Mouse (Mus musculus) neural tube, embryonic 12.5 days (tissue): ENCODE data around the gene Neb. TPM values are rescaled to one million over a fixed set of nuclear protein-coding genes. Genes with fewer than 3 reads are reported as not detected.

Source experiments
- ATAC-seq: fragments of 200-750 bp; cut with Nextera tagmentation; 2 replicates; pipeline ENCODE4 v1.8.0; 2017; ENCODE audit warnings: low read depth, mild to moderate bottlenecking, moderate TSS enrichment, moderate library complexity; ENCODE audit not compliant: low FRiP score
- H3K27ac ChIP-seq: fragments of 300-500 bp; sonication (generic); 2 replicates; pipeline ENCODE4 v1.5.1; 2016
- H3K27me3 ChIP-seq: fragments of 300-500 bp; sonication (generic); replicated peaks from 2 replicates; pipeline ENCODE4 v1.6.1; 2016; ENCODE audit warnings: mild to moderate bottlenecking
- H3K36me3 ChIP-seq: fragments of 300-500 bp; sonication (generic); 2 replicates; pipeline ENCODE4 v1.6.1; 2016; ENCODE audit warnings: mild to moderate bottlenecking
- H3K4me1 ChIP-seq: fragments of 300-500 bp; sonication (generic); 2 replicates; pipeline ENCODE4 v1.6.1; 2016
- H3K4me2 ChIP-seq: fragments of 300-500 bp; sonication (generic); replicated peaks from 2 replicates; pipeline ENCODE4 v1.6.1; 2016; ENCODE audit warnings: mild to moderate bottlenecking
- H3K4me3 ChIP-seq: fragments of 300-500 bp; sonication (generic); 2 replicates; pipeline ENCODE4 v1.5.1; 2016
- H3K9ac ChIP-seq: fragments of 300-500 bp; sonication (generic); 2 replicates; pipeline ENCODE4 v1.6.1; 2016; ENCODE audit warnings: mild to moderate bottlenecking
- H3K9me3 ChIP-seq: fragments of 300-500 bp; sonication (generic); 2 replicates; pipeline ENCODE4 v1.6.1; 2016; ENCODE audit warnings: mild to moderate bottlenecking
- WGBS: fragments of 180-500 bp; shearing (Covaris S2); methylation state at CpG from one replicate; pipeline ENCODE4 v1.1.7; 2016; 5-methylcytosine and 5-hydroxymethylcytosine counted together
- polyA plus RNA-seq: library from polyadenylated mRNA; unstranded; fragments of >200 nt; fragmentation: Nextera tagmentation; extraction: Ambion mirVana; gene quantifications from 2 replicates; pipeline ENCODE4 v1.2.1, GENCODE M21; 2016

Gene Neb
- polyA plus RNA-seq, 1 experiment from 2014 or later, result 11.2 TPM

DNA sequence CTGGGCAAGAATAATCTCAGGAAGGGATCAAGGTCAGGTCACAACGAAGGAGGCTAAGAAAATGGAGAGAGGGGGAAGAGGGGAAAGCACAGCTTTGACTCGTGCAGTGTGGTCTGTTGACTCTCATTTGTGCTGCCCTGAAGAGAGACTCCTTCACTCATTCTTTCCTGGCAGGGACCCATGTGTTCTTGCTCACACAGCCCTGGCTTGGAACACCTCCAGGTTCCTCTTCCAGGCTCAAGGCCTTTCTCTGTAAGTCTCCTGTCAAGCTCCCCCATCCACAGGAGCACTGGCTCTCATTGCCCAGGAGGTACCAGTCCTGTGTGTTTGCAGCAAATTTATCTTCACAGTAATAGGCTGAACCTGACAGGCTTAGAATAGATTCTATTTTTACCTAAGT lies 7.2 kb downstream of the Neb start:
- Histone ChIP-seq H3K27ac (no peak overlapping the region), H3K9me3 (no peaks in the 10 kb centered on the region), H3K4me1 (no peaks in the 10 kb centered on the region), H3K4me2 (no peak overlapping the region), H3K27me3 (no peaks in the 10 kb centered on the region), H3K36me3 (no peaks in the 10 kb centered on the region), H3K4me3 (no peak overlapping the region), H3K9ac (no peak overlapping the region)
- no peak for ATAC-seq
- WGBS, result 79% methylated on average over 2 of the region's 2 CpGs

- H3K27ac ChIP-seq, result no peak overlapping the region
- 89% methylated on average over 6 of the region's 6 CpGs for WGBS
Observed at GRCm38 (mm10) chr2:52369622-52370021, 8.7 kb downstream of the Neb start.

DNA sequence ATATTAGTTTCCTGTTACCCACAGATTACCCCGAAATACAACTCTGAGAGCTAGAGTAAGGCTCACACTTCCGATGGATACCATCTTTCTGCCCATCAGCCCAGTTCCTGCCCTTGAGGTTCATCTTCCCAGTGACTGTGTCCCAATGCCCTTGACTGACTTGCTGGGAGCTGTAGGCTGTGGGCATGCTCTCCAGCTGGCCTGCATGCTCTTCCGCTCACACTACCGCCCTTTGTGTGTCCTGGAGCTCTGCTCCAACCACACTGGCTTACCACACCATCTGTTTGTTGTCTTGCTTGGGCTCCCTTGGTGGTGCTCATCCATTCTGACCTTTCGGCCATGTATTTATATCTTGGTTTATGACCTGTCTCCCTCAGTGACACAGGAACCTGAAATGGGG lies 10.6 kb downstream of the Neb start:
- Histone ChIP-seq H3K4me1 (no peaks in the 10 kb centered on the region), H3K4me3 (no peak overlapping the region), H3K36me3 (no peaks in the 10 kb centered on the region), H3K27me3 (no peaks in the 10 kb centered on the region), H3K4me2 (no peak overlapping the region), H3K27ac (no peak overlapping the region), H3K9ac (no peak overlapping the region), H3K9me3 (no peaks in the 10 kb centered on the region)
- ATAC-seq, result no peak
- WGBS, result 91% methylated on average over 5 of the region's 5 CpGs

More at GRCm38 (mm10) chr2:52369622-52370021, 8.7 kb downstream of the Neb start:
- Histone ChIP-seq H3K27me3 (no peaks in the 10 kb centered on the region), H3K9ac (no peak overlapping the region), H3K4me1 (no peaks in the 10 kb centered on the region), H3K36me3 (no peaks in the 10 kb centered on the region), H3K4me2 (no peak overlapping the region), H3K4me3 (no peak overlapping the region), H3K9me3 (no peaks in the 10 kb centered on the region)
- ATAC-seq, result no peak

- Histone ChIP-seq H3K36me3 (no peaks in the 10 kb centered on the region), H3K4me3 (no peak overlapping the region), H3K9me3 (no peaks in the 10 kb centered on the region), H3K27ac (no peak overlapping the region), H3K4me1 (no peaks in the 10 kb centered on the region), H3K4me2 (no peak overlapping the region), H3K27me3 (no peaks in the 10 kb centered on the region), H3K9ac (no peak overlapping the region)
- WGBS, result 81% methylated on average over 13 of the region's 13 CpGs
- ATAC-seq, result no peak
Observed at GRCm38 (mm10) chr2:52367248-52367647, 11.0 kb downstream of the Neb start.

GRCm38 (mm10) chr2:52361086-52361485 lies 17.2 kb downstream of the Neb start:
- Histone ChIP-seq H3K27ac (no peak overlapping the region), H3K36me3 (no peaks in the 10 kb centered on the region), H3K27me3 (no peaks in the 10 kb centered on the region), H3K4me3 (no peak overlapping the region), H3K4me2 (no peak overlapping the region), H3K9me3 (no peaks in the 10 kb centered on the region), H3K9ac (no peak overlapping the region), H3K4me1 (peaks cover 3% of the 10 kb centered on the region; the same call in 1 of the 2 replicates)
- no peak for ATAC-seq
- 93% methylated on average over 9 of the region's 9 CpGs for WGBS

GRCm38 (mm10) chr2:52359722-52360121 lies 18.6 kb downstream of the Neb start:
- Histone ChIP-seq H3K27me3 (no peaks in the 10 kb centered on the region), H3K27ac (no peak overlapping the region), H3K36me3 (no peaks in the 10 kb centered on the region), H3K4me1 (peaks cover 3% of the 10 kb centered on the region; the same call in 1 of the 2 replicates), H3K9me3 (no peaks in the 10 kb centered on the region), H3K4me3 (no peak overlapping the region), H3K9ac (no peak overlapping the region), H3K4me2 (no peak overlapping the region)
- 54% methylated on average over 1 of the region's 1 CpGs for WGBS
- peak; percentile 65 for ATAC-seq

GRCm38 (mm10) chr2:52358156-52358555 lies 20.1 kb downstream of the Neb start:
- no peaks in the 10 kb centered on the region for H3K9me3 ChIP-seq
- H3K4me3 ChIP-seq, result no peak overlapping the region
- no peaks in the 10 kb centered on the region for H3K36me3 ChIP-seq
- H3K27ac ChIP-seq, result no peak overlapping the region
- H3K4me1 ChIP-seq, result peaks cover 3% of the 10 kb centered on the region; the same call in 1 of the 2 replicates
- H3K9ac ChIP-seq, result no peak overlapping the region
- H3K4me2 ChIP-seq, result no peak overlapping the region
- WGBS, result 84% methylated on average over 5 of the region's 5 CpGs
- H3K27me3 ChIP-seq, result no peaks in the 10 kb centered on the region
- no peak for ATAC-seq

DNA sequence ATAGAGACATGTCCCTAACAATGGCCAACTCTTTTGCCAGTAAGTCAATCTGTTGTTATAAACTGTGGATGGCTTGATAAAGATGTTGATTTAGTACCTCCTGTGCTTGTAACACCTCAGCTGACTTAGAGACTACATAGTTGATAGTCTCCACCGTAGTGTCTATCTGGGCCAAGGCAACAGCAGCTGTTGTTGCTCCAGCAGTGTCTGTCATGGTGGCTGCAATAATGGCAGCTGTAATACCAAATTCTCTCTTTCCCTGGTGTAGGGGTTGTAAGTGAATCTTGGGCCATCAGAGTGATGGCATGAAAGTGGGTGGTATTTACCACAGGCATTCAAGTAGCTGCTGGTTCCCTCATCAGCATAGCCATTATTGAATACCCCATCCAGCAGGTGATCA lies 27.2 kb downstream of the Neb start:
- Histone ChIP-seq H3K4me1 (no peaks in the 10 kb centered on the region), H3K27ac (no peak overlapping the region), H3K4me3 (no peak overlapping the region), H3K9me3 (peaks cover 6% of the 10 kb centered on the region; the same call in 1 of the 2 replicates), H3K9ac (no peak overlapping the region), H3K27me3 (no peaks in the 10 kb centered on the region), H3K36me3 (no peaks in the 10 kb centered on the region), H3K4me2 (no peak overlapping the region)
- WGBS, result 91% methylated on average over 1 of the region's 1 CpGs
- ATAC-seq, result no peak

GRCm38 (mm10) chr2:52340990-52341389 lies 37.3 kb downstream of the Neb start:
- H3K9me3 ChIP-seq, result no peaks in the 10 kb centered on the region
- no peaks in the 10 kb centered on the region for H3K36me3 ChIP-seq
- no peak overlapping the region for H3K9ac ChIP-seq
- ATAC-seq, result no peak
- no peak overlapping the region for H3K27ac ChIP-seq
- H3K4me3 ChIP-seq, result no peak overlapping the region
- H3K4me1 ChIP-seq, result no peaks in the 10 kb centered on the region
- no peaks in the 10 kb centered on the region for H3K27me3 ChIP-seq
- no peak overlapping the region for H3K4me2 ChIP-seq
- 77% methylated on average over 7 of the region's 7 CpGs for WGBS

DNA sequence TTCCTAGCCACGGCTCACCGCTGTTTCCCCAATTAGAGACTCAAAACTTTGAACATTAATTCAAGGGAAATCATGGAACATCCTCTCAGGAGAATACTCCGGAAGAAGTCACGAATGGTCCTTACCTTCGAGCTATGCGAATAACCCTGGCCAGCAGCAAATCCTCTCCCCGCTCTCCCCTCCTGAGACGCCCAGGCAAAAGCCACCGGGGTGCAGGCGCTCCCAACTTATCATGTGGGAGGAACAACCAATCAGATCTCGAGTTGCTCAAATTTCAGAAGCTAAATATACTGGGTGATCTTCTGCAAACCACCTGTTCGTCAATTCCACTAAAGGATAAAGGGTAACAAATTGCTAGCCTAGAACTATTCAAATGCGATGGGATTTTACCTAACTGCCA lies 42.7 kb downstream of the Neb start:
- WGBS, result 86% methylated on average over 13 of the region's 13 CpGs
- Histone ChIP-seq H3K9me3 (no peaks in the 10 kb centered on the region), H3K4me2 (no peak overlapping the region), H3K27me3 (no peaks in the 10 kb centered on the region), H3K4me1 (no peaks in the 10 kb centered on the region), H3K9ac (no peak overlapping the region), H3K36me3 (no peaks in the 10 kb centered on the region), H3K27ac (no peak overlapping the region), H3K4me3 (no peak overlapping the region)
- ATAC-seq, result no peak

DNA sequence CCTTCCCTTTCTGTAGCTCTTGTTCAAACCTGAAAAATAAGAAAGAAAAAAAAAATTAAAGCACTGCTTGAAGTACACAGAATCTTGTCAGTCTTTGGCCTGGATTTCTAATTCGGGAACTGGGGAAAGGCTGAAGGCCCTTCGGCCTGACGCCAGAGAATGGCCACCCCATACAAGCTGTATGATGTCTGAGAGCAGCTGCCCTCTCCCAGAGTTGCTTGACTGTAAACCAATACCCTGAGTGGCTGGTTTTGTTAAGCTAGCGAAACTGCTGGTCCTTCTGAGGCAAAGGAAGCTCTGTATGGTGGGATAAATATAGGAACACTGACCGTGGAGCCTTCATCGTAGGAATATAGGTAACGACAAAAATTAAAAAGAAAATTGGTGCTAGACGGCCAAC lies 43.2 kb downstream of the Neb start:
- Histone ChIP-seq H3K4me2 (no peak overlapping the region), H3K27me3 (no peaks in the 10 kb centered on the region), H3K36me3 (no peaks in the 10 kb centered on the region), H3K27ac (no peak overlapping the region), H3K4me3 (no peak overlapping the region), H3K4me1 (no peaks in the 10 kb centered on the region), H3K9me3 (no peaks in the 10 kb centered on the region), H3K9ac (no peak overlapping the region)
- 92% methylated on average over 8 of the region's 8 CpGs for WGBS
- no peak for ATAC-seq

DNA sequence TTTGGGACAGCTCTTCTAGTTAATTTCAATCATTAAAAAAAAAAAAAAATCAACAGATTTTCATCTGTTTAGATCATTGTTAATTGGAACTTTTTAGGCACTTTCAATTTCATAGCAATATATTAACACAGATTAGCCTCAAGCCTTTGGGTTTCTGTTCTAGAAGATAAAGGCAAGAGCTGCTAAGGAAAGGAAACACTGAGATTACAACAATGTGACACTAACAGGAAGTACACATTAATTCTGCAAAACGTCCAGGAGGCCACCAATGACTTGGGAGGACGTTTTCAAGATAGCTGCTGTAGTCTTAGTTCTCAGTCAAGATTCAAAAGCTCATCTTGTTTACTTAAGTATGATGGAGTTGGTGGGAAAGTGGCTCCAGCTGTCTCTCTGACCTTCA lies 44.7 kb downstream of the Neb start:
- ATAC-seq, result no peak
- Histone ChIP-seq H3K27me3 (no peaks in the 10 kb centered on the region), H3K4me2 (no peak overlapping the region), H3K27ac (no peak overlapping the region), H3K9ac (no peak overlapping the region), H3K4me1 (no peaks in the 10 kb centered on the region), H3K9me3 (no peaks in the 10 kb centered on the region), H3K36me3 (no peaks in the 10 kb centered on the region), H3K4me3 (no peak overlapping the region)
- WGBS, result 53% methylated on average over 2 of the region's 2 CpGs

DNA sequence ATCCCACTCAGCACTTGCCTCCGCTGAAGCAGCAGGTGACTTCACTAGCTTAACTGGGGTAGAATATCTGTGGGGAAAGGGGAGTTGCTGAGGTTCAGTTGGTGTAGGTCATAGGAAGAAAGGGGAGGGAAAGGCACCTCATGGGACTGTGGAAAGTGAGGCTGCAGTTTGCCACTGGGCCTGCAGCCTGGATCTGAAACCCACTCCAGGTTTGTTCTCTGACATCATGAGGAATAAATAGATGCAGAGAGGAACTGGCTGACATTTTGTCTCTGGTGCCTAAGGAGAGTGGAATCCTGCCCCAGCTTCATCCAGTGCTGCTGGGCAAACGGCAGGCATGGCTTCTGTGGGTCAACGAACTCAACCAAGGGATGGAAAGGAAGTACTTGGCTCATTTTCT lies 46.5 kb downstream of the Neb start:
- WGBS, result 90% methylated on average over 3 of the region's 3 CpGs
- H3K4me1 ChIP-seq, result no peaks in the 10 kb centered on the region
- H3K27ac ChIP-seq, result no peak overlapping the region
- no peaks in the 10 kb centered on the region for H3K27me3 ChIP-seq
- H3K36me3 ChIP-seq, result no peaks in the 10 kb centered on the region
- no peaks in the 10 kb centered on the region for H3K9me3 ChIP-seq
- H3K4me2 ChIP-seq, result no peak overlapping the region
- no peak overlapping the region for H3K4me3 ChIP-seq
- H3K9ac ChIP-seq, result no peak overlapping the region
- no peak for ATAC-seq
